Mouse (Mus musculus) telencephalon, adult 2 months (tissue): ENCODE measurements around the gene Hist1h4f.
"Not testable (repeated sequence)": the region's sequence is repeated elsewhere in the genome, so short reads cannot be mapped to it uniquely, and the experiment has no call there.

Source experiments
- DNase-seq: peaks from one replicate; pipeline ENCODE4 v3.0.0-alpha.2; 2011; ENCODE audit warnings: low read depth, low spot score

Hist1h4f gene

DNA sequence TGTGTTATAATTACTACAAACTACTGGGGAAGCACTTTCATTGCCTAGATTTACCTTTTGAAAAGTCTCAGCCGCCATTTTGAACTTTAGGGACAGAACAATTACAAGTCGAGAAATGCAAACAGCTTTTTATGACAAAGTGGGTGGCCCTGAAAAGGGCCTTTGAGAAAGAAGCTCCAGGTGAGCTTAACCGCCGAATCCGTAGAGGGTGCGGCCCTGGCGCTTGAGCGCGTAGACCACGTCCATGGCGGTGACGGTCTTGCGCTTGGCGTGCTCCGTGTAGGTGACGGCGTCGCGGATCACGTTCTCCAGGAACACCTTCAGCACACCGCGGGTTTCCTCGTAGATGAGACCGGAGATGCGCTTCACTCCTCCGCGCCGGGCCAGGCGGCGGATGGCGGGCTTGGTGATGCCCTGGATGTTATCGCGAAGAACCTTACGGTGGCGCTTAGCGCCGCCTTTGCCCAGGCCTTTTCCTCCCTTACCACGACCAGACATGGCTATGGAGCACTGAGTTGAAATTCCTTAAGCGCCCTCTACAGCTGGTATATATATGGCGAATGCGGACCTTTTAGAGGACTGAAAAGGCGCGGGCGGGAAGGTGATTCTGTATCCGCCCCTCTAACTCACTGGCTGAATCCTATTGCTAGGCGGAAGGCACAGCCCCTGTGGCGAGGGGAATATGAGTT lies at the start of gene Hist1h4f:
TSS of gene Hist1h4f (minus strand) at position 503 of the 689 bp plus-strand sequence.
- peak; percentile 98 for DNase-seq

DNA sequence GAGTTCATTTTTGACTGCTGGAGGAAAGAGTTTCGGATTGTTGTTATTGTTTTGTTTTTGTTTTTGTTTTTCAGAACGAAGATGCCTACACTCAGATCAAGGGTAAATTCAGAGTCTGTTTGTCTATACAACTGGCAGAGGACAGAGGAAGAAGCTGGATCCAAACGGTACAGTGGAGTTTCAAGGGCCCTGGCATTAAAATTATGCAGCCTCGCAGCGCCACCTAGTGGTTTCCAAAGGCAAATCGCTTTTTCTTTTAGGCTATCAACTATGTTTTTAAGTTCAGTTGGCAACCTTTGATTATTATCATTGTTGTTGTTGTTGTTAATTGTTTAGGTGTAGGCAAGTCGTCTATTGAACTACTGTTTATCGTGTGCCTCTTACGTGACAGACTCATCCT lies 46.5 kb upstream of the Hist1h4f start:
- no peak for DNase-seq

DNA sequence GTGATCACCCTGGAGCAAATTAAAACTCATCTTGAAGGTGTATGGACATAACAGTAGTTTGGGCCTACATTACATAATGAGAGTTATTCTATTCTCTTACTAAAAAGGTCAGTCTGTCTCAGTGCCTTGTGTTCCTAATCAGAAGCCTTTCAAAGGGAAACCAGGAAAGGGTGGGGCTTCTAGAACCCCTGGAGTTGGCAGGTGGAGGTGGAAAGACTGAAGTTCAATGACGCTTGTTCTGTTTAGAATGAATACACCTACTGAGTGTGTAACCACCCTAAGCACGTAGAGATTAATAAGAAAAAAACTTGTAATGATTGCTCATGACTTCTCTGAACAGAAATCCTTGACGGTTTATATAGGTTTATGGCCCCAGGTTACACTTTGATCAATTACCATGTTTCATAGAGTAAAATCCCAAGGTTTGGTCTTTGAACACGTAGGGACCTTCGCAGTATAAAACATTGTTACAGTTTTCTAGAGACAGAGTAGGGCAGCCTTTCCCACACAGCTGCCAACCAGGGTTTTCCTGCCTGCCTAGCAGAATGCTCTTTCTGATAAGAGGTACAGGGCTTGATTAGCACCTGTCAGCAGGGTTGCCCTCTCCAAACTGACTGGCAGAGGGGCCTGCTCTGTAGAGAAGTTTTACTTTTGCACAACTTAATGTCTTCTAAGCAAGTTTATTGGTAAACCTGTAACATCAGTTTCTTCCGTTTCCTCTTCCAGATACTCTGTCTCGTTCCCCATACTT lies 44.3 kb upstream of the Hist1h4f start:
- DNase-seq, result no peak

DNA sequence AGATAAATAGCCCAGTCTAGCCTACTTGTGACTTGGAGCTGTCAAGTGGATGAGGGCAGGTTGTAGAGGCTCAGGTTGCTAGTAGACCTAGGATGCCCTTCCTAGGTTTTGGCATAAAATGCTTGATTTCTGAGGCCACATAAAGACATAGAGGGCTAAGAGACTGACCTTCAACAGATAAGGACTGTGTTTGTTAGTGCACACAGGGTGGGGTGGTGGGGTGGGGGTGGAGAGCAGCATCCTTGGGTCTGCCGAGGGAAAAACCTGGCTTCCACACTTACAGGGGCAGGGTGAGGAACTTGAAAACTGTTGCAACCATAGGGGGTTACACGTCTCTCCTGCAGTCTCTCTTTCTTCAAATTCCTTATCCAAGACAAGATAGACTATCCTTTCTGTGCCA lies 43.7 kb upstream of the Hist1h4f start:
- DNase-seq, result no peak

DNA sequence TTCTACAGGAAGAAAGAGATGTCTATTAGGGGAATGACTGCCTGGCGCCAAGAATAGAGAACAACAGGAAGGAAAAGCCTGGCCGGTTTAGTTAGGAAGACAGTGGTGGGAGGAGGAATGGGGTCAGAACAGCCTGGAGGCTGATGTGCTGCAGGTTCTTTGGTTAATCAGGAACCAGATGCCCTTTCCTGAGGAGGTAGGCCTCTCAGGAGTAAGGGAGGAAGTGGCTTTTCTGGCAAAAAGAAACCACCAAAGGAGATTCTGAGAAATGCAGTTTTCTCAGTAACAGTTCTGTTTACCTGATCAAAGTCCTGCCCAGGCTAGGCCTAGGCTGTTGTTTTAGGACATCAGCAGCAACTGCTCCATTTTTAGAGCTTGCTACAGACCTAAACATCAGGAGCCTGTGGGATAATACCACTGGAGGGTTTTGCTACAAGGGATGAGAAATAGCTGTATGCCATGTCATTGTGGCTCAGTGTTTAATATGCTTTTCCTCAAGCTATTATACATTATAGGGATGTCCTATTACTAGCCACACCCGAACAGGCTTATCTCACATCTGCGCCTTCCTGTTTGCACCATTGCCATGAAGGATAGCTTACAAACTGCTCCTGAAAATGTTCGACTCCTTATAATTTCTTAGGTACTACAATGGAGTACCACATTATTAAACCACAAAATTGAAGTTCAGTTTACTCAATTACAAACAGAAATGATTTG lies 41.8 kb upstream of the Hist1h4f start:
- no peak for DNase-seq

DNA sequence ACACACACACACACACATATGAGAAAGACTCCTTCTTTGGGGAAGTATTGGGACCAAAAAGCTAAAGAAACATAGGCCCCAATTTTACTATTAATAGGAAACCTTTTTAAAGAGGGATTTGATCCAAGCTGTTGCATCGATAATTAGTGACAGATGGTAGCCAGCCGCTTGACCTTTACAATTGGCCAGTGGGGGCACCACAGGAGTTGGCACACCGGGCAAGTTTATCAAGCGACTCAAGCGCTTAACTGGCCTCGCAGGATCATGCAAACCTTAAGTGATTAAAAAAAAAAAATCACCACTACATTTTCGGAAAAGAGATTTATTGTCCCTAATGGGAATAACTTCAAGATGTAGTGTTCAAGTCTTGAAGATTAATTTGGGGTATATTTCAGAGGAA lies 41.2 kb upstream of the Hist1h4f start:
- DNase-seq, result no peak

DNA sequence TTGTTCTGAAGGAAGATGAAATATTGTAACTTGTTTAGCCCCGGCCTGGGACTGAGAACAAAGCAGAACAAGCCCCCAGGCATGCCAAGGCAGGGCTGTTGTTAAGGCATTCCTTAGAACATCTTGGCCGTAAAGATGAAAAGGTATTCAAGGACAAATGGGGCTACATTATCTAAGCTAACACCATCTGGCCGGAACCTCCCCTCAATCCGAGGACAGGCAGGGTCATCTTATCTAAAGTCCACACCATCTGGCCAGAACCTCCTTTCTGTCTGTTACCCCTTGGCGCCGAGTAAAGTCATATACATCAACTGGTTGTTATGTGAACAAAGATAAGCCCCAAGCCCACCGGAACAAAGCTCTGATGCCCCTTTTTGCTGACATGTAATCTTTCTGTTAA lies 40.4 kb upstream of the Hist1h4f start:
- DNase-seq, result not testable (repeated sequence)

DNA sequence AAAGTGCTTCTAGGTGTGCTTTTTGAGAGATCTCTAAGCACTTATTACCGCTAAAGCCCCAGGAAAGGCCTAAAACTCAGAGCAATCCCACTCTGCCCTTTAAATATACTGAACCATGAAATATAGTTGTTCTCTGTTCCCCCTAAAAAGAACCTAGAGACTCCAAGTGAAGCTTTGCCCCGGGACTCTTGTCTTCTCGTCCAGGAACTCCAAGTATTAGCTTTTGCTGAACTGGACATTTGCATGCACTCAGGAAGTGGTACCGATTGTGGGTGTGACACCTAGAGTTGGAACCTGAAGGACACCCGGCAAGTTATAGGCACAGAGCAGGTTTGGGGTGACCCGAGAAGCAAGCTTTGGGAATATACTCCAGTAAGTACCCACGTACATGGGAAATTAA lies 39.8 kb upstream of the Hist1h4f start:
- no peak for DNase-seq

DNA sequence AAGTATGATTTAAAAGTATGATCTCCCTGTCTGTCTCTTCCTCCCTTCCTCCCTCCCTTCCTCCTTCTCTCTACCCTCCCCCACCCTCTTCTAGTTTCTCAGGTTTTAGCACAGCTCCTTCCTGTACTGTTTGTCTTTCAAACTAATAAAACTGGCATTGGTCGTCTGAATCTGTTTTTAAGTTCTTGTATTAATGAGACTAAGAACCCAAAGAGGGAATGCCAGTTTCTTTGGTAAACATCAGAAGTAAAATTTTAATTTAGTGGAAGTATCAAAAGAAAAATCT lies 35.4 kb upstream of the Hist1h4f start:
- no peak for DNase-seq

DNA sequence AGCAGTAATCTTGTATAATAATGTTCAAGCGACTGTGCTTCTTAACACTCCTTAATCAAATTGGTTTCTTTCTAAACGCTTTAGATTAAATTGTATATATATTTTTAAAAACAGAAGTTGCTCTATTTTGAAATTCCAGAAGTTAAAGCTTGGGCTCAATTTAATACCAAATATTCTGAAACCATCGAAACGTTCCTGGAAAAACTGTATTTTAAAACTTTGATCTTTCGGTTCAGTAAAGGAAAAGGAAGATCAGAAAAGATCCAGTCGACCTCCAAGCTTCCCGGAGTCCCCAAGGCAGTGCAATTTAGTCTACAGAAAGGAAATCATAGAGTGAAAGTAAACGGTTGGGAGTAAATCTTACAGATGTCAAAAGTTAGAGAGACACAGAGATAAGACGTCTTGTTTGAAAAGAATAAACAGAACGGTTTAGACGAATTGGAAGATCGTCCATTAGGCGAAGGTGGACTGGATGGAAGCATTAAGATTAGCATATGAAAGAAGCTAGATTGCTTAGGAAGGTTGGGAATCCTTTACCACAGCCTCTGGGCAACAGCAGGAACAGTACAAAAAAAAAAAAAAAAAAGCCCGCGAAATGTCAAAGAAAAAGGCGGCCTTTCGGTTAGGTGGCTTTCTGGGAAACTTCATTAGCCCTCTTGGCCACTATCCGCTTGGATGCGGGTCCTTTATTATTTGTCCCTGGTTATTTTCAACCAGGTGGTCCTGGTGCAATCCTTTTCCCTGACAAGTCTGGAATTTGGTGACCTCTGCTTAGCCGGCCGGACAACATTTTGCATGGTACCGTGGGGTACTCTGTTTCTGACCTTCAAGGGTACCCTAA lies 34.9 kb upstream of the Hist1h4f start:
- no peak for DNase-seq

DNA sequence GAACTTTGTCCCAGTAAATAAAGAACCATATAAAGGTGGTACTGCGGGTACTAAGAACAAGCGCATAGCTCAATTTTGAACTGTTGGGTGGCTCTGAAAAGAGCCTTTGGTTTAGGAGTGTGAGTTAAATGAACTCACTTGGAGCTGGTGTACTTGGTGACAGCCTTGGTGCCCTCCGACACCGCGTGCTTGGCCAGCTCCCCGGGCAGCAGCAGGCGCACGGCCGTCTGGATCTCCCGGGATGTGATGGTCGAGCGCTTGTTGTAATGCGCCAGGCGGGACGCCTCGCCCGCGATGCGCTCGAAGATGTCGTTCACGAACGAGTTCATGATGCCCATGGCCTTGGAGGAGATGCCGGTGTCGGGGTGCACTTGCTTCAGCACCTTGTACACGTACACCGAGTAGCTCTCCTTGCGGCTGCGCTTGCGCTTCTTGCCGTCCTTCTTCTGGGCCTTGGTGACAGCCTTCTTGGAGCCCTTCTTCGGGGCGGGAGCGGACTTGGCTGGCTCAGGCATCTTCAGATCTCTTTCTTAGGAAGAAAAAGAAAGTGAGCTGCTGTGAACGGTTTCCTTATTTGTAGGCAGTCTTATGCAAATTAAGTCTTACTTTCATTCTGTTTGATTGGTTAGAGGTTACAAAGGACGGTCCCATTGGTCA lies 34.1 kb upstream of the Hist1h4f start:
- peak; percentile 97 for DNase-seq

DNA sequence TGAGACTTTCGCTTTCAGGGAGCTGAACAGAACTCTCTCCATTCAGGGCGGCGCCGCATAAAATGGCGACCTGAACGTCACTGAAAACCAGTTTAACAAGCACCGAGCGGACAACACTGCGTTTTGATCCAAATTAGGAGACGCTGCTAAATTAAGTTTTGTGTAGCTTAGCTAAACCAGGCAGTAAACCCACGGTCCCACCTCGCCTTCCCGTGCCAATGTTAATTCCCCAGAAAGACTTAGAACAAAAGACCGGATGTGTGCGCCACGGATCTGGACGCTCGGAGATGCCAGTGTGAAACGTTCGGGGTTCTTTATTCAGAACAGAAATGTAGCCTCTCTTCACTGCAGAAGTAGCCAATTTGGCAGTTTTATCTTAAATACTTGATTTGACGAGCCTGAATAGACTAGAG lies 33.6 kb upstream of the Hist1h4f start:
- DNase-seq, result peak; percentile 64

DNA sequence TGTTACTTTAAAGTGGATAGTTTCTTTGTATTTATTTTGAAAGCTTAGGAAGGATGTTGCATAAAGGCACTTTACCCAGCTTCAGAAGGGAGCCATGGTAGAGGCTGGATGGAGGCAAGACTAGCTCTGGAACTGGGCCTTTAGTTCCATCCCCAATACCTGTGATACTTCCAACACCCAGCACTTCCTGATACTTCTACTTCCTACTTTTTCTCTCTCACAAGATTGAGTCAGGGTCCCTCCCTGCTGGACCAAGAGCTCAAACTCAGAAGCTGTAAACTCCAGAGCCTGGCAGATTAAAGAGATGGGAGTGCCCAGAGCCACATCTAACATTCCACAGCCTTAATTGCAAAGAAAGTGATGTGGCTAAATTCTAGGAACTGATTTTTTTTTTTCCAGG lies 32.9 kb upstream of the Hist1h4f start:
- no peak for DNase-seq

DNA sequence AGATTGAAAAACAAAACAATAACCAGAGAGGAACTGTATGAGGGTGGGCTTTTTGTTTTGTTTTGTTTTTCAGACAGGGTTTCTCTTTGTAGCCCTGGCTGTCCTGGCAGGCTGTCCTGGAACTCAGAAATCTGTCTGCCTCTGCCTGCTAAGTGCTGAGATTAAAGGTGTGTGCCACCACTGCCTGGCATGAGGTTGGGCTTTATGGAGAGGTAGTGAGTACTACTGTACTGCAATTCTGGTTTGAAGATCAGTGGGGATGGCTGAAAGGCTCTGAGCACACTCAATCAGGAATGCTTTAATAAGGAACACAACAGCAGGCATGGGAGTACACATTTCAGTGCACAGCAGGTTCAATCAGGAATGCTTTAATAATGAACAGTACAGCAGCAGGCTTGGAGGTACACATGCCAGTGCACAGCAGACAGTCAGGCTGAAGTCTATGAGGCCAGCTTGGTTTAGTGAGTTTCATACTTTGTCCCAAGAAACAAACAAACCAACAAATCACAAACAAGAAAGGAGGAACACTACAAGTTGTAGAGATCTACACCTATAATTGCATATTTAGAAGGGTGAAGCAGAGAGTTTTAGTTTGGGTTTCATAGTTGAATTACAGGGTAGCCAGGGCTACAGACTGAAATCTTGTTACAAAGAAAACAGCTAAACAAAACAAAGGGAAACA lies 32.1 kb upstream of the Hist1h4f start:
- DNase-seq, result no peak

DNA sequence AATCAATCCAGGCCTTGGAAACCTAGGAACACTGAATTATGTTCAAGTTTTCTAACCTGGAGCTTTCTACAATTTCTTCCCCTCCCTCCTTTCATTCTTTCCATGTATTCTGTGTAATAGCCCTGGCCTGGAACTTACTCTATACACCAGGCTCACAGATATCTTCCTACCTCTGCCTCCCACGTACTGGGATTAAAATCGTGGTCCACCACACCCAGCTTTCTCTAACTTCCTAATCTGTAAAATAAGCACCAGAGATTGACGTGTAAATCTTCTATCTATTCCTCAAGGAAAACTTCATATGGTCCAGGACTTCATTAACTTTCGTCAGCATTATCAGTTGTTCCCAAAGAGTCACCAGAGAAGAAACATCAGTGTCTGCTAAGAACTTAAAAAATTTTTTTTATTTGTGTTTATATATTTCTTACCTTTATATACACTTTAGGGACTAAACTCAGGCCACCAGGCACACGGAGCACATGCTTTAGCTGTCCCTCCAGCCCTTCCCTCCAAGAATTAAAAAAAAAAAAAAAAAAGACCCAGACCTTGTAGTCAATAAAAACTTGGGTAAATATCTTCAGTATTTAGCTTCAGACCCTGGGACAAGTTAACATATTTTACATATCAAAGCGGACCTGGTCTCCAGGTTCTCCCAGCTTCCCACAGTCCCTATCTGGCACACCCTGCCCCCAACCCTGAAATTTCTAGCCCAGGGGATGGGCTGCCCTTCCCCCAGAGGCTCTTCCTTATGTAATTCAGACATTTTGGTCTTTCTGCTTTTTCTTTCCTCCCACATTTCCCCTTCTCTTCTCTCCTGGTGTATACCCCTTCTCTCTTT lies 31.0 kb upstream of the Hist1h4f start:
- no peak for DNase-seq

DNA sequence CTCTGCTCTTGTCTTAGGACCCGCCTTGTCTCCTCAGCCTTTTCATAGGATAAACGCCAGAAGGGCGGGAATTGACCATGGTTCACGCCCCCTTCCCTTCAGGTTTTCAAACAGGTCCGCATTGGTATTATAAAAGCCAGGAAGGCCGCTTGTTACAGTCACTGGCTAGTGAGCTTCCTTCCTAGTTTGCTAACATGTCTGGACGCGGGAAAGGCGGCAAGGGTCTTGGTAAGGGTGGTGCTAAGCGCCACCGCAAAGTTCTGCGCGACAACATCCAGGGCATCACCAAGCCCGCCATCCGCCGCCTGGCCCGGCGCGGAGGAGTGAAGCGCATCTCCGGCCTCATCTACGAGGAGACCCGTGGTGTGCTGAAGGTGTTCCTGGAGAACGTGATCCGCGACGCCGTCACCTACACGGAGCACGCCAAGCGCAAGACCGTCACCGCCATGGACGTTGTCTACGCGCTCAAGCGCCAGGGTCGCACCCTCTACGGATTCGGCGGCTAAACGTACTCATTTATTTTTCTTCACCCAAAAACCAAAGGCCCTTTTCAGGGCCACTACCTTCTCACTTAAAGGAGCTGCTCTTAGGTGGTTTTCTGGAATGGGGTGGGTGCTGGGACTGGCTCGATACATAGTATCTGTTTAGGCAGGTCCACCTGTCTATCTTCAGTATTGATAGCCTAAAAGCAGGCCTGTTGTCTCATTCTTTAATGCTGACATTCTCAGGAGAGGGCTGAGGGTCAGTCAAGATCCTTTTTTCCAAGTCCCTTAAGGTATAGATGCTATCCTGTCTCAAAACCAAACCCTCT lies 30.2 kb upstream of the Hist1h4f start, which contains the start of gene Hist1h4d:
TSS of gene Hist1h4d (plus strand) at position 191 of the 811 bp plus-strand sequence.
- peak; percentile 98 for DNase-seq

DNA sequence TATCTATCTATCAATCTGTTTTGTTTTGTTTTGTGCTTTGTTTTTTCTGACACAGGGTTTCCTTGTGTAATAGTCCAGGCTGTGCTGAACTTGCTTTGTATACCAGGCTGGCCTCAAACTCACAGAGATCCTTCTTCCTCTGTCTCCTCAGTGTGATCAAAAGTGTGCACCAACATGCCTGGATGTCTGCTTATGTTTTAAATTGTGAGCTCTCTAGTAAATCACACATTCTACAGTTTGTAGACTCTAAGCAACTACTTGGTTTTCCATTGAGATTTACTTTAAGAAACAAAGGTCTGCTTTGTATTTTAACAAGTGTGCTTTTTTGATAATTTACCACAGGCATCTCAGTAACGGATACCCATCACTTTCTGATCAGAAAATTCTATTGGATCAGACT lies 26.4 kb upstream of the Hist1h4f start:
- no peak for DNase-seq

DNA sequence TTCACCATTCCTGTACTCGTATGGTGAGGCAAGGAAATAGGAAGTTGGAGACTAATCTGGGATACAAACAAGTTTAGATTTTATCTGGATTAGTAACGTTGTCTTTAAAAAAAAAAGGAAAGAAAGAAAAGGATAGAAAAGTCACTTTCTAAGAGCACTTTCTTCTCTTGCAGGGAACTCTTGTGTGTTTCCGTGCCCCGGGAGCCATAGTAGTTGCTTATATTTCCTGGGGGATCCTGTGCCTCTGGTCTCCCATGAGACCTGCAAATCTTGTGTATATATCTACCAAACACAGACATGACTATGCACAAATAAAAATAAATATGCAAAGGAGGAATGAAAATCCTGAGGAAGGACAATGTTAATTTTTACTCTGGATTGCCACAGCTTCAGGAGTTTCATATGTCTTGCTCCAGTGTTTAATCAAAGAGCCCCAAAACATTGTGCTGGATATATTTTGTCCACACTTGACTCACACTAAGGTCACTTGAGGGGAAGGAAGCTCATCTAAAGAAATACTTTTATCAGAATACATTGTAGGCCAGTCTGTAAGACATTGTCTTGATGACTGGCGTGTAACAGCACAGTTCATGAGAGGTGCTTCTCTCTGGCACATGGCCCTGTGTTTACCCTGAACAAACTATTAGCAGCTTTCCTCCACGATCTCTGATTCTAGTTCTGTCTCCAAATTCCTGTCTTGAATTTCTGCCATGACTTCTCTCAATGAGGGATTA lies 25.6 kb upstream of the Hist1h4f start:
- DNase-seq, result no peak
